Mouse (Mus musculus) CH12.LX (cell line): ENCODE results near the gene AI464131. TPM values are rescaled to one million over a fixed set of nuclear protein-coding genes. Genes with fewer than 3 reads are reported as not detected.

Experiments
- DNase-seq: peaks from one replicate; pipeline ENCODE4 v3.0.0-alpha.2; 2013; ENCODE audit errors: extremely low read depth
- H3K27ac ChIP-seq: 2 replicates; pipeline ENCODE4 v1.5.1; 2012; ENCODE audit warnings: low read depth, mild to moderate bottlenecking, control low read depth, moderate library complexity; ENCODE audit not compliant: insufficient read depth
- H3K27me3 ChIP-seq: replicated peaks from 2 replicates; pipeline ENCODE3; 2012; ENCODE audit warnings: inconsistent platforms
- H3K36me3 ChIP-seq, 2 experiments: replicated peaks in 1 of 2; 2 replicates each; pipeline versions ENCODE3 to v1.6.1; 2012; ENCODE audit warnings: inconsistent platforms in 1 of 2, low read length in 1 of 2, mild to moderate bottlenecking in 1 of 2, mixed read lengths in 1 of 2, moderate library complexity in 1 of 2; ENCODE audit not compliant: control insufficient read depth in 1 of 2, insufficient read depth in 1 of 2
- H3K4me1 ChIP-seq, 2 experiments: 2 replicates each; pipeline ENCODE4 v1.6.1; 2012; ENCODE audit warnings: inconsistent platforms in 1 of 2, moderate library complexity in 1 of 2; ENCODE audit not compliant: insufficient read depth in 2 of 2, control insufficient read depth in 1 of 2
- H3K4me2 ChIP-seq: 2 replicates; pipeline ENCODE4 v1.6.1; 2012; ENCODE audit warnings: low read depth, mild to moderate bottlenecking, control low read depth; ENCODE audit not compliant: poor library complexity, insufficient read depth, severe bottlenecking
- H3K4me3 ChIP-seq, 3 experiments: fragments of 150-350 bp in 1 of 3; sonication (generic) in 1 of 3; replicated peaks in 1 of 3; 2 replicates each; pipeline versions ENCODE3 to v1.5.1; 2011 to 2012; ENCODE audit warnings: low read depth in 2 of 3, low read length in 2 of 3, mild to moderate bottlenecking in 2 of 3, moderate library complexity in 2 of 3, control low read depth in 1 of 3, improper control_type of control experiment in 1 of 3, inconsistent platforms in 1 of 3, mixed read lengths in 1 of 3; ENCODE audit not compliant: poor library complexity in 1 of 3
- H3K79me2 ChIP-seq: replicated peaks from 2 replicates; pipeline ENCODE4 v1.6.1; 2012; ENCODE audit warnings: mild to moderate bottlenecking, moderate library complexity; ENCODE audit not compliant: control insufficient read depth, poor library complexity, insufficient read depth, severe bottlenecking; ENCODE audit errors: extremely low read depth
- H3K9ac ChIP-seq: 2 replicates; pipeline ENCODE4 v1.6.1; 2012; ENCODE audit warnings: low read depth, mild to moderate bottlenecking, control low read depth, moderate library complexity; ENCODE audit not compliant: insufficient read depth
- H3K9me3 ChIP-seq: replicated peaks from 2 replicates; pipeline ENCODE3; 2012; ENCODE audit warnings: low read length, inconsistent platforms, mixed read lengths
- CHD2 ChIP-seq: IDR thresholded peaks from 2 replicates; pipeline ENCODE4 v1.6.1; 2011; ENCODE audit warnings: low read length, improper control_type of control experiment
- ELF1 ChIP-seq: IDR thresholded peaks from 2 replicates; pipeline ENCODE4 v1.6.1; 2014; ENCODE audit warnings: low read depth, mild to moderate bottlenecking, inconsistent platforms, low read length, improper control_type of control experiment
- ETS1 ChIP-seq: conservative IDR thresholded peaks from 2 replicates; pipeline ENCODE4 v1.6.1; 2012; ENCODE audit warnings: low read depth, mild to moderate bottlenecking, inconsistent platforms, low read length, improper control_type of control experiment, moderate library complexity
- GABPA ChIP-seq: IDR thresholded peaks from 2 replicates; pipeline ENCODE4 v1.6.1; 2012; ENCODE audit warnings: low read depth, low read length, improper control_type of control experiment, inconsistent platforms; ENCODE audit not compliant: insufficient replicate concordance
- HCFC1 ChIP-seq: IDR thresholded peaks from 2 replicates; pipeline ENCODE4 v1.6.1; 2012; ENCODE audit warnings: low read depth, mild to moderate bottlenecking, inconsistent platforms, low read length, improper control_type of control experiment
- JUND ChIP-seq: conservative IDR thresholded peaks from 2 replicates; pipeline ENCODE4 v1.6.1; 2011; ENCODE audit warnings: low read depth, low read length, improper control_type of control experiment
- KAT2A ChIP-seq: IDR thresholded peaks from 2 replicates; pipeline ENCODE4 v1.6.1; 2012; ENCODE audit warnings: low read length, improper control_type of control experiment, inconsistent platforms; ENCODE audit not compliant: insufficient replicate concordance
- MAX ChIP-seq: IDR thresholded peaks from 2 replicates; pipeline ENCODE4 v1.6.1; 2011; ENCODE audit warnings: low read length, improper control_type of control experiment
- MEF2A ChIP-seq: IDR thresholded peaks from 2 replicates; pipeline ENCODE4 v1.6.1; 2014; ENCODE audit warnings: low read depth, mild to moderate bottlenecking, inconsistent platforms, low read length, improper control_type of control experiment, borderline replicate concordance
- MYC ChIP-seq: IDR thresholded peaks from 2 replicates; pipeline ENCODE4 v1.6.1; 2011; ENCODE audit warnings: low read depth, mild to moderate bottlenecking, improper control_type of control experiment, low read length
- SIN3A ChIP-seq: IDR thresholded peaks from 2 replicates; pipeline ENCODE4 v1.6.1; 2012; ENCODE audit warnings: low read length, improper control_type of control experiment, inconsistent platforms
- SMC3 ChIP-seq: IDR thresholded peaks from 2 replicates; pipeline ENCODE4 v1.6.1; 2011; ENCODE audit warnings: low read depth, low read length, improper control_type of control experiment
- USF1 ChIP-seq: IDR thresholded peaks from 2 replicates; pipeline ENCODE4 v1.6.1; 2014; ENCODE audit warnings: low read depth, mild to moderate bottlenecking, inconsistent platforms, low read length, improper control_type of control experiment
- USF2 ChIP-seq: conservative IDR thresholded peaks from 2 replicates; pipeline ENCODE4 v1.6.1; 2011; ENCODE audit warnings: low read depth, low read length, improper control_type of control experiment
- ZNF384 ChIP-seq: IDR thresholded peaks from 2 replicates; pipeline ENCODE4 v1.6.1; 2012; ENCODE audit warnings: low read depth, low read length, improper control_type of control experiment, inconsistent platforms
- dilution Hi-C: fragments of 300-500 bp; cut with MboI; formaldehyde crosslinking; loops from 2 replicates; pipeline ENCODE4 v1.14.3; 2020; ENCODE audit warnings: low sequenced_read_pairs; ENCODE audit not compliant: extremely low pct_unique_long_range_greater_than_20kb, extremely low pct_ligation_motif_present
- in situ Hi-C: fragments of 300-500 bp; cut with MboI; formaldehyde crosslinking; loops from 3 replicates; pipeline ENCODE4 v1.14.3; 2019; ENCODE audit warnings: low sequenced_read_pairs, low pct_ligation_motif_present, low pct_unique_long_range_greater_than_20kb, mixed read lengths
- polyA plus RNA-seq: library from polyadenylated mRNA; unstranded; fragments of >175 nt; gene quantifications from 2 replicates; pipeline ENCODE4 v1.2.1, GENCODE M21; 2012; ENCODE audit warnings: low read depth; ENCODE audit not compliant: insufficient read length
- total RNA-seq, 2 experiments: library from RNA; depleted of rRNA; stranded (reverse); fragments of 300-350 nt in 1 of 2; fragments of >200 nt in 1 of 2; gene quantifications; 2 replicates each; pipeline ENCODE4 v1.2.3; 2012 to 2014

The AI464131 gene
- total and polyA plus RNA-seq, 3 experiments = 0.04 to 0.10 TPM; not detected in 1

DNA sequence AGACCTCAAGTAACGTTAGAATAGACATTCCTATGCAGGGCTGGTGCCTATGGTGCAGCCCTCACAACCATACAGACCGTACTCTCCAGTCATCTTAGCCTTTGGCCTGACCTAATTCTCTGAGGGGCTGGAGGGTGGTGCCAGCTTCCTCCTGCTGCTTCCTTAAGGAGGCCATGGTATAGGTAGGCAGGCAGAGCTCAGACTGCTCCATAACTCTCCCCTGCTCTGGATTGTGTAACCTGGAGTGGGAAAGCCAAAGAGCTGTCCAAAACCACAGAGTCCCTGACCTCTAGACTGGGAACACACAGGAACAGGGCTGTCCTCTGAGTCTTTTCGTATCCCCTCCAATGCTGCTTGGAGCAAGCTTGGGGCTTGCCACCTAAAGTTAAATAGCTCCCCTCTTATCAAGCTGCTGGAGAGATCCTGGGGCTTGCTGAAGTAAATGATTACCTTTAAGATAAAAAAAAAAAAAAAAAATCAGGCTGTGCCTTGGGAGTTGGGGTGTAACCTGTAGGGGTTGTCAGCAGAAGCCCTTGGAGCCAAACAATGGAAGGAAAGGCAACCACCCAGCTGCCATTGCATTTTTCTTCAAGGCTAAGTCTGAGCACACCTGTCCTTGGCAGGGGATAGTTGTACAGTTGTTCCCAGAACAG is 9.3 kb downstream of the AI464131 start:
- H3K4me2 ChIP-seq = no peak overlapping the region
- H3K36me3 ChIP-seq = no peaks in the 10 kb centered on the region
- no peaks in the 10 kb centered on the region for H3K4me1 ChIP-seq
- DNase-seq = no peak
- in situ Hi-C loops = no loop called here
- no peak for TF ChIP-seq JUND
- no peak for TF ChIP-seq MEF2A
- H3K9me3 ChIP-seq = peaks cover 10% of the 10 kb centered on the region
- no peaks in the 10 kb centered on the region for H3K79me2 ChIP-seq
- peaks cover 22% of the 10 kb centered on the region for H3K27me3 ChIP-seq
- no peak overlapping the region for H3K4me3 ChIP-seq
- H3K27ac ChIP-seq = no peak overlapping the region
- dilution Hi-C loops = no loop called here
- no peak overlapping the region for H3K9ac ChIP-seq

DNA sequence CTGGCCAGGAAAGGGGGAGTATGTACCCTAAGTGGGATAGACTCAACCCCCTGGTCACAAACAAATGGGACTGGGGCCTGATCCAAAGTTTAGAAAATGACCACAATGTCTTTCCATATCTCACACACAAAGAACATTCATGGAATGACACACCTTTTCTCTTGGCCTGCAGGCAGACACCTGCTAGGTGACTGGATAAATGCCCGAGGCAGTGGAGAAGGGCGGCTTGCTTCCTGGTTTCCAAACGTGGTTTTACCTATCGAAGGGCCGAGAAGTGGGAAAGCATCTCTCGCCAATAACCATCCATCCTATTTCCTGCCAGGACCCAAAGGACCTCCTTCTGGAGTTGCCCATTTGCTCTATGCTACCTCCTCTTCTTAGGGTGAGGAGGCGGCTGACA is 9.9 kb downstream of the AI464131 start:
- H3K9ac ChIP-seq = no peak overlapping the region
- H3K36me3 ChIP-seq = no peaks in the 10 kb centered on the region
- DNase-seq = no peak
- no peak overlapping the region for H3K4me2 ChIP-seq
- in situ Hi-C loops = no loop called here
- H3K9me3 ChIP-seq = peaks cover 4% of the 10 kb centered on the region
- TF ChIP-seq SIN3A (no peak), USF1 (no peak), JUND (no peak), SMC3 (no peak), MYC (no peak), GABPA (no peak)
- peaks cover 23% of the 10 kb centered on the region for H3K27me3 ChIP-seq
- H3K27ac ChIP-seq = no peak overlapping the region
- H3K79me2 ChIP-seq = no peaks in the 10 kb centered on the region
- dilution Hi-C loops = no loop called here
- no peaks in the 10 kb centered on the region for H3K4me1 ChIP-seq
- no peak overlapping the region for H3K4me3 ChIP-seq

DNA sequence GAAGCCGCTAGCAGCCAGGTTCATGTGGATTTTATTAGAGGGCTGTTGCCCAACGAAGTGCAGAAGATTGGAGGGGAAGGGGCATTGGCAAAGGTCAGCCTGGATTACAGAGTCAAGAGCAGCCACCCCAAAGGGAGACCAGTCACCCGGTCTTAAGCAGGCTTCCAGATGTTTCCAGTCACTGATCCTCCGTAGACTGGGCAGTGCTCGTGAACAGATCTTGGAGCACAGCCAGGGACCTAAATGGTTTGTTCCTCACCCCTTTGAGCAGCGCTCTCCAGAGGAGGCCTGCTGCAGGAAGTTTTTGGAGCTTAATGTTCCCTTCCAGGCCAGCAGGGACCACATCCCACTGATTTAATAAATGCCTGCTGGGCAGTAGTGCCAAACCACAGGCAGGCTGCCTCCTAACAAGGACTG is 21.3 kb downstream of the AI464131 start:
- in situ Hi-C loops = no loop called here
- H3K36me3 ChIP-seq = peaks cover 8 to 43% of the 10 kb centered on the region in 2 experiments
- TF ChIP-seq ETS1 (no peak), ELF1 (no peak), CHD2 (no peak), MAX (no peak), ZNF384 (no peak), KAT2A (no peak), HCFC1 (no peak), USF2 (no peak)
- TF ChIP-seq, all 38 proteins: peak for 0

More for the DNA sequence above, 21.3 kb downstream of the AI464131 start:
- Histone ChIP-seq H3K27me3 (no peaks in the 10 kb centered on the region), H3K9me3 (peaks cover 3% of the 10 kb centered on the region), H3K79me2 (no peaks in the 10 kb centered on the region), H3K4me1 (no peaks in the 10 kb centered on the region), H3K4me2 (no peak overlapping the region), H3K9ac (no peak overlapping the region), H3K27ac (no peak overlapping the region), H3K4me3 (no peak overlapping the region)
- dilution Hi-C loops = no loop called here
- DNase-seq = no peak
